Mouse (Mus musculus): Measurements from ENCODE around the gene Ptprf. TPM values are rescaled to one million over a fixed set of nuclear protein-coding genes. Genes with fewer than 3 reads are reported as not detected.
A peak's percentile ranks its signal among the peaks of the same experiment; 100 is the strongest.

Ptprf gene
- total RNA-seq, 1 experiment from 2014 or later, result 64.3 TPM

DNA sequence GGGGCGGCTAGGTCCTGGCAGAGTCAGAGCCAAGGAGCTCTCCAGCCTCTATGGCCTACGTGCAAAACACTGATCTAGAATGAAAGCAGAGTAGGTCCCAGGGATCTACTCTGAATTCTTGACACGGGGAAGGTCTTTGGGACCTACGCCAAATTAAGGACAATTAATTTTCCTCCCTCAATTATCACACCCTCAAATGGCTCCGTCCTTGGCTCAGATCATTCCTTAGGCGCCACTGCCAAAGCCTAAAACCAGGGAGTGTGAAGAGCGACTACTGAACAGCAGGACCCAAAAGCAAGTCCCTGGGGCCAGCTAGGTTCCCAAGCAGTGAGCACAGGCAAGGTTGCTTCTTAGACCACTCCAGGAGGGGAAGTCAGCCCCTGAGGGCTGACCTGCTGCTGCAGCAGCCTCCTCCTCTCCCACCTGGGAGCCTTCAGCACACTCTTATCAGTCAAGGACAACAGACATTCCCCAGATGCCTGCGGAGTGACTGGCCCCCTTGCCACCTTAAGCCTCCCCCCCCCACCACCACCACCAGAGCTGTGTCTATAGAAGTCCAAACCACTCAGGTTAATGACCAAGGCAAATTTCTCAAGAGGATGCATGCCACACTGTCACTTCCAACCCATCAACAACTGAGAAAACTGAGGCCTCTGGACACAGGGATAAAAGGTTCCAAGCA, 31.3 kb downstream of the Ptprf start:
- no peak for DNase-seq

DNA sequence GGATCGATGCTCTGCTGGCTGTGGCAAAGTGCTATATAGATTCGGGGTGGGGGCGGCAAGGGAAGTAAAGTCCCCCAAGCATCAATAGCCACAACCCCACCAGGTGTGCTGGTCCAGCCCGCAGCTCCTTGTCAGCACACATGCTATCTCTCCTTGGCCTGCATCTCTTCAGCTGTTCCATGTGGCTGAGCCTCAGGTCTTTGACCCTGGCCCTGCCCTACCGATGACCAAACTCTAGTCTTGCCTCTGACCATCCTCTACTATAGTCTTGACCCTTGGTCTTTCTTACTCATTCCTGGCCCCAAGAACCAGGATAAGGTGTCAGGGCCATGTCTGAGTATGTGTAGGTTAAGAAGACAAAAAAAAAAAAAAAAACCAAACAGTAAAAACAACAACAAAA, 33.2 kb downstream of the Ptprf start:
- DNase-seq, result no peak

DNA sequence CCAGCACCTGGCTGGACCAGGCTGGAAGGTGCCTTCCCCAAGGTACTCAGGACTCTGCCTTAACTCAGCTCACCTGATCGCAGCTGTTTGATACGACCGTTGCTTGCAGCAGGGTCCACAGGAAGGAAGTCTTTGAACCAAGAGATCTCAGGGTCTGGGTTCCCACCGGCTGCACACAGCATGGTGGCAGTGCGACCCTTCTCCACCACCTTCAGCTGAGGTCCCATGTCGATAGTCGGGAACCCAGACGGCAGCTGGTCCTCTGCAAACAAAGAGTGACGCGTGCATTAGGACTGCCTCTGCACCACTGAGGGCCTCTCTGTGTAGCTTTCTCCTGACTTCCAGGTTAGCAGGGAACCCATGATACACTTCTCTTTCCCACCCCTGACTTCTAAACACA, 33.8 kb downstream of the Ptprf start:
- DNase-seq, result no peak

DNA sequence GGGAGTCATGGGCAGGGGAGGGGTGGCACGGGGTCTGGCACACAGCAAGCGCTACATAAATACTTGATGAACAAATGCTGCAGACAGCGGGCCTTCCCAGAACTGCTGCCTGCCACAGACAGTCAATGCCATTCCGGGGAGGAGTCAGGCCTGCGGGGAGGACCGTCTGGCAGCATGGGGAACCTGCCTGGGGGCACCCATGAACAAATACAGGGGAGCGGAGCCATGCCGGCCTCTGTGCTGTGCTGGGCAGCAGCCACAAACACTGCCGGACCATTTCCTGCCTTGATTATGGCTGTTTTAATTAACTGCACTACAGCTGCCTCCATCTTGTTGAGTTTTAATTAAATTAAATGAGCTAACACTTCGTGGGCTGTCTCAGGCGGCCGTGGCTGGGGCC, 35.0 kb downstream of the Ptprf start:
- DNase-seq, result no peak

DNA sequence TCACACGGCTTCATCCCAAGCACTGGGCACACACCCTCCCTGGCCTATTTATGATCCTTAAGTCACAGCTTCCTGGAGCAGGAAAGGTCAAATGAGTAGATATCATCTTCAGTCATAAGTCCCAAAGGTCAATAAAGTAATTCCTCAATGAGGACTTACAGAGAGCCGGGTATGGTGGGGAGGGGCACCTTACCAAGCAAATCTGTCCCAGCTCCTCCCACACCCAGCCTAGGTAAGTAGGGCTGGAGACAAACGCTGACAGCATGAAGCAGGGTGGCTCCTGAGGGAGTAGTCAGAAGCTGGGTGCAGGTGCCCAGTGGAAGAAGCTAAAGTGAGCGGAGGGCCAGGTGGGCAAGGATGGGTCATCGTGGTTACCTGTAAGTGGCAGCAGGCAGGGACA, 36.3 kb downstream of the Ptprf start:
- DNase-seq, result no peak

DNA sequence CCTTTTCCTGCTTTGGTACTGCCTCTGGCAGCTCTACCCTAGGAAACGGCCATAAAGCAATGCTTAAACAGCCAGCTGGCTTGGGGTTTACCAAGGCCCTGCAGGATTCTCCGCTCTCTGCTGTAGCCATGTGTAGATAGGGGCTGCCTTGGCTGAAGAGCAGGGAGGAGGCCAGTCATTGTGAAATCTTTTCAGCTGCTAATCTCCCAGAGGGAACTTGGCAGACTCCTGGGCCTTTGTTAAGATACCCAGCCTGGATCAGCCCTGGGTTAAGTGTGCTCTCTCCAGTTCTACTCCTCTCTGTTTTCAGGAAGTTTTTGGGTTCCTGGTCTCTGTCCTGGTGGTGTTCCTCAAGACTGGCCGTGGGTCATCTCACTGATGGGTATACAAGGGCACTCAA, 43.9 kb downstream of the Ptprf start:
- peak; percentile 12 for DNase-seq

DNA sequence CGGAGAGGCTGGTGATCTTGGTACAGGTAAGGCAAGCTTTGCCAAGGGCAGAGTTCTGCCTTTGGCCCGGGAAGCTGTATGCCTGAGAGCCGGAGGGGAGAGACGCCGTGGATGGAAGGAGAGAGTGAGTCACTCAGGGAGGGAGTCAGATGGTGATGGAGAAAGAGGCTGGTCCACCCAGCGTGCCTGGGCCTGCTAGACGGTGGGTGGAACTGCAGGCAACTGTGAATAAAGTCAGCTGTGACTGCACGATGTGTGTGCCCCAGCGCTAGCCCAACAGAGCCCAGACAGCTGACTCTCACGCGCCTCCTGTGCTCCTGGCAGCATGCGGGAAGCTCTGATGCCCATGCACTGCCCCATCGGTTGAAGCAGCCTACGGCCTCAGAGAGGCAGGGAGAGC, 45.4 kb downstream of the Ptprf start:
- peak; percentile 45 for DNase-seq

DNA sequence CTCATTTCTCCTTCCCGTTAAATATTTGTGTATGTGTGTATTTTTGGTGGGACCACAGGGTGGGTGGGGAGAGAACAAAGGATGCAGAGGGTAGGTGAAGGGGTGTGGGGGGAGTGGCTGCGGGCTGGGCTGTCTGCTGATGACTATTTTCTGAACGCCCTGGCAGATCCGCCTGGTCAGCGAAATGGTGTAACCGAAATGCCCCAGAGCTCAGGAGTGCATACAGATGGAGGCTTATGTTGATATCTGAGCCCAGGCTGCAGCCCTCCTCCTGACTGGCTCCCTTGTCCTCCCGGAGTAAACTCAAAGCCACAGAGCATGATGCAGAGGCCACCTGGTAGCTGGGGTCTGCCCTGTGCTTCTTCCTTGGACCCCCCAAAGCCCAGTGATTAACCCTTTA, 47.4 kb downstream of the Ptprf start:
- DNase-seq, result no peak

DNA sequence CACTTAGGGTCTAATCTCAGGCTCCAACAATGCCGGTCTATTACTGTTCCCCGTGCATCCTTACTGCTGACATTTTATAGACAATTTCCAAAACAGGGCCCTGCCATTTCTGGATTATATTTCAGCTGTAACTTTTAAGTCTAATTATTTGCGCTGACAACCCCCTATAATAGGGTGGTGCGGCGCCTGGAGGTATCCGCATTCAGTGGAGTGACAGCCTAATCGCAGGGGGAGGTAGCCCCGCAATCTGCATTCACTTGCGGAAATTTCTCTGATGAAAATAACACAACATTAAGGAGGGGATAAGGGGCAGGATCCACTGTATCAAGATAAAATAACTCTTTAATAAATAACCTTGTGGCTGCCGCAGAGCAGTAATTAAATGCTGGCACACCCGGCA, 47.9 kb downstream of the Ptprf start:
- DNase-seq, result no peak

DNA sequence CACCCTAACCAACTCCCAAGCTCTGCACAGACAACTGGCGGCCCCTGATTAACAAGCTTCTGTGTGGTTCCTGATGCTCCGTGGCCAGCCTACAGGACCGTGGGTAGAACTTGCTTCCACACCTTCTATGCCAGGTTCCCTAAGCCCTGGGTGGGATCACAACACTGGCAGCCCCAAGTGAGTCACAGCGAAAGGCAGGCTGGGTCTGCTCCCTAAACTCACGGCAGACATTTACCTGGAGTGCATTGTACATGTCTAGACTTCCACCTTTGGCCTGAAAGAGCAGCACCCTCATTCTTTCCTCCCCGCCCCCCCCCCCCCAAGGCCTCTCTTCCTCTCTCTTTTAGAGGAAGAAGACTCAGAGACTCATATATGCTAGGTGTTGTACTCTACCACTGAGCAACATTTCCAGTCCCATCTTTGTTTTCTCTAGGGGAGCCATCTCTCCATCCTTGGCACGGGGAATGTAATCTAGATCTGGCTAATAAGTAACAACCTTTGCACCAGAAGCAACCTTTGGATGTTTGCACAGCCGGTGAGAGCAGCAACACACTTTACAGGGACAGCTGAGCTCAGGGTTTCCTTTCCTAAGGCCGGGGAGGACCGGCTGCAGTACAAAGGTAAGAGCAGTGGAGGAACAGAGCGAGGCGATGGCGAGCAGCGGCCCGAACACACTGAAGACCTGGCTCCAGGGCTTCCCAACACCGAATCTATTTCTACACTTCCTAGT, 51.1 kb downstream of the Ptprf start:
- no peak for DNase-seq

DNA sequence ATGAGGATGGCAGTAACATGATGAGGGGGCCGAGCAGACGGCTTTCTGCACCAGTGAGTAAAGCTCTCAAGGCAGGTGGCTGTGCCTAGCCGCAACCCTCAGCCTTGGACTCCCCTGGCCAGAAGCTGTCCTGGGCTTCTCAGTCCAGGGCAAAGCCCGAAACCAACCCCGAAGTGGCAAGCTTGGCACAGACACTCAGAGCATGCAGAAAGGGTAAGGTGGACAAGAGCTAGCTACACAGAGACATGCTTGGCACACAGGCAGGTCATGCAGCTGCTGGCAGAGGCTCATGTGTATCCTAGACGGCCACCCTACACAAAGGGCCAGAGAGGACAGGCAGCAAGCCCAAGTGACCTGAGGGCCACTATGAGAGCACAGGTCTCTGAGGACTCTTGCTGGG, 52.5 kb downstream of the Ptprf start:
- DNase-seq, result no peak

DNA sequence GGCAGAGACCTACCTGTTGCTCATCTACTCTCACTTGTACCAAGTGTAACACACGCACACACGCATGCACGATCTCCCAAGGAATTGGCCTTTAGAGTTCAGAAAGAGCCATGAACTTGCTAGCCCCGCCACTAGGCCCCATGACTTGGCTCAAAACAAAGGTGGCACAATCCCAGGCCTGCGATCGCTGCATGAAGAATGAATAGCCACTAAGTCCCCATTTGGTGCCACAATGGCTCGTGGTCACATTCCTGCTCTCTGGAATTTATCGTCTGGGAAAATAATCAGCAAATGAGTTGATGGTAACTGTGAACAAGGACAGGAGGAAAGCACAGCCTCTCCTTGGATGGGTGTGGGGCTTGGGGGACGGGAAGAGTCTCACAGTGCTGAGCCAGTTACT, 54.3 kb downstream of the Ptprf start:
- DNase-seq, result no peak

DNA sequence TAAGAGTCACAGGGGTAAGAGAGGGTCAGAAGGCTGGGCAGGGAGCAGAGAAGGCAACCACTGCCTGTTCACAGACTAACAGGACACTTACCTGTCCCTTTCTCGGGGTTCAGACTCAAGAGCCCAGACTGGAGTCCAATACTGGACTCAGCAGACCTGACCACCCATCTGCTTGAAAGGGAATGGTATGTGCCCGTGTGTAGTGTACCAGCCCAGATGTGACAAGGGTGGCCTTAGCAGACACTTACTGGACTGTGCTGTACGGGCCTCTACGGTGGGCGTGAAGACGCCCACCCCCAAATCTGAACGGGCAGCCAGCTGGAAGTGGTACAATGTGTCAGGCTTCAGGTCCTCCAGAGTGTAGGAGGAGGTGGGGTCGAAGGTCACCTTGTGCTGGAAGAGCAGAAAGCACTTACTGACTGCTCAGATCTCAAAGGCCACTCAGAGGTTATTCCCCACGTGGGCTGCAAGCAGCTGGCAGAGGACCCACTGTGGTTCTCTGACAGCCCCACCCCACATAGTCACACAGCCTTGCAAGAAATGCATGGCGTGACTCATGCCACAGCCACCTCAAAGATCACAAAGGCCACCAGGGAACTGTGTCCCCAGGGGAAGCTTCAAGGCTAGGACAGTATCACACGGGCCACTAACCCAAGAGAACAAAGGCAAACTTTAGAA, 56.4 kb downstream of the Ptprf start:
- peak; percentile 63 for DNase-seq

DNA sequence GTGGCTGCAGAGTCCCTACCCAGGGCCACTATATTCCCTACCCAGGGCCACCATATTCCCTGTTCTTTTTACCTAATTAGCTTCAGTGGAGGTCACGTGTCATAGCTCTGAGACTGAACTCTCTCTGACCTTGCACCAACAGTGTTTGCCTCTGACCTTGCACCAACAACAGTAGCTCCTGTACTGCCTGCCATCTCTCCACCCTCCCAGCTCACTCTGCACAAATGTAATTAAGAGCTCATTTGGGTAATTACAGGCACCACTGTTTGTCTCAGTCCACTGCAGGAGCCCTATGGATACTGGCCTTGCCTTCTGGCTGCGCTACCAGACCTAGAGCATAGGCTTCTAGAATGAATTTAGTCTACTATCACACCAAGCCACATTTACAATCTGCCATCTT, 57.3 kb downstream of the Ptprf start:
- DNase-seq, result no peak

DNA sequence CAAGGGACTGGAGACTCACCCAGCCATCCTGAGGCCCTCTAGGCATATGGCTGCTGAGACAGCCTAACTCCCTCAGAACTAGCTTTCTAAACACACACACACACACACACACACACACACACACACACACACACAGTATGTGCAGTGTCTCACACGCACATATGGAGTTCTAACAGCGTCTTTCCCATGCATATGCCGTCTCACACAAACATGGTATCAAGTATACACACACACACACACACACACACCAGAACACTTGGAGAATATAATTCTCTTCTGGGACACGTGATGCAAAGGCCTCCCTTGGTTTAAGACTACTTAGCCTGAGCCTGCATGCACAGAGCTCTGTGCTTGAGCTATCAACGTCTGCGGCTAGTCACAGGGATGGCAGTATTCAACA, 59.3 kb downstream of the Ptprf start:
- DNase-seq, result no peak

DNA sequence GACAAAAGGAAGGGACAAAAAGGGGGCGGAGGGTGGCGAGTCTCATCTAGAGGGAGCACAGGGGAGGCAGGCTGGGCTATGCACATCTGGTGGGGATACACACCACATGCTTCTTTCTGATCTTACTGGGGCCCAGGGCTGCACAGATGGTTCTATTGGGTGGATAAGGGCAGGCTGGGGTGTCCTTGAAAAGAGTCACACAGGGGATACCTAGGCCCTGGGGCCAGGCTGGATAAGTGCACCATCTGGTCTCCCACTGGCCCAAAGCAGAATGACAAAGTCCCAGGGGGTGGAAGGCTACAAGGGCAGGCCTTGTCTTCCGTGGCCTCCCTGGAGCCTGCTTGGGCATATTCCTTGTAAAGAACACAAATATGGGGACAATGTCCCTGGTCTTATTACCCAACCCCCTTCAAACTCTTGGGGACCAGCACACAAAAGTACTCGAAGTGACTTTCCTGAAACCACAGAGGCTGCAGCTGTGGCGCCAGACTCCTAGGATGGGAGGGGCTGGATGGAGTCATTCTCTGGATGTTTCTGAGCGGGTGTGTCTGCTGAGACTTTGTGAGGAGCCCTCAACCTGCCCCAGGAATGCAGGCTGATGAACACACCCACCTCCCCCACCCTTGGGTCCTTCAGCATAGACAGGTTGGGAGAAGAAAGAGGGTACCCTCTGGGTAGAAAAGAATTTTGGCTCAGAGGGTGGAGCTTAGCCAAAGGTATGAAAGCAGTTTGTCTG, 62.0 kb downstream of the Ptprf start:
- no peak for DNase-seq

DNA sequence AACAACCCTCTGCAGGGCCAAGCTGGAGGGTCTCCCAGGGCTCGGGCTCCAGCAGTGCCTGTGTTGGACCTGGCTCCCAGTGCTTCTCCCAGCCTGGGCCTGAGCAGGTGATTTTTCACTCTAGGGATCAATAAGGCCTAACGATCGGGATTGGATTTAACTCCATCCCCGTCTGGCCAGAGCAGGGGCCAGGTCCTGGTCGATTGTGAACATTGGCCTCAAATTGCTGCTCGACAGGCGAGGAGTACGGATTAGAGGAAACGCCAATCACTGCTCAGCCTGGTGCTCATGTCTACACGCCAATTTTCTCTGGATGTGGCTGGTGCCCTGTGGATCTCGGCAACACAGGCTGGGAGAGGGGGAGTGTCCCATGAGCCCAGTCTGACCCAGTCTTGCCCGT, 63.8 kb downstream of the Ptprf start:
- no peak for DNase-seq

DNA sequence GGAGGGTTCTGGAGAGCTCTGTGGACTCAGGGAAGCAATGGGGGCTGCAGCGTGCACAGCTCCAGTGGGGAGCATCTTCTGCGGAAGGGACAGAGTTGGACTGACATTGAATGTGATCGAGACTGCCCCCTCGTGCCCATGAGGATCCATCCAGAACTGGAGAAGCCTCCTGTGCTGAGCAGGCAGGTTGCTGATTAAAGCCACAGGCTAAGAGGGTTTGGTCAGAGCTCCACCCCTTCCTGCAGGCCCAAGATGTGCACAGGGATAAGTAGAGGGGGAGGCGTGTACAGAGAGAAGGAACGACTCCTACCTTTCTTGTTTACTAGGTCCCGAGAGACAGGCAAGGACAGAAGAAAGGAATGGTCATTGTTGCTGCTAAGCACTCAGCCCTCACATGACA, 69.9 kb downstream of the Ptprf start:
- DNase-seq, result no peak

DNA sequence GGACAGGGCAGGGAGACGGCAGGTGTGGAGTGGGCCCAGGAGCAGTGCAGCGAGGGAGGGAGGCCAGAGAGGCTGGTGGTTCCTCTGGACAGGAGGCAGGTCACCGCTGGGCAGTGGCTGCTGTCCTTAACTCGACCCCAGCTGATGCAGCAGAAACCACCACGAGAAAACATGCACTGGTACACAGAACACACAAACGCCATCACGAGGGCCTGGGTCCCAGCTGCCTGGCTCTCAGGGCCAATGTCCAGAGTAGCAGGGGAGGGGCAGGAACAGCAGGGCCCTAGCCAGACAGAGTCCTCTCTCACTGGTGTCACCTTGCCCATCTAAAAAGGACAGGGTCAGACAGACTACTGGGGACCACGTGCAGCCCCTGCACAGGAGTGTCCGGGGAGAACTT, 70.4 kb downstream of the Ptprf start:
- no peak for DNase-seq

DNA sequence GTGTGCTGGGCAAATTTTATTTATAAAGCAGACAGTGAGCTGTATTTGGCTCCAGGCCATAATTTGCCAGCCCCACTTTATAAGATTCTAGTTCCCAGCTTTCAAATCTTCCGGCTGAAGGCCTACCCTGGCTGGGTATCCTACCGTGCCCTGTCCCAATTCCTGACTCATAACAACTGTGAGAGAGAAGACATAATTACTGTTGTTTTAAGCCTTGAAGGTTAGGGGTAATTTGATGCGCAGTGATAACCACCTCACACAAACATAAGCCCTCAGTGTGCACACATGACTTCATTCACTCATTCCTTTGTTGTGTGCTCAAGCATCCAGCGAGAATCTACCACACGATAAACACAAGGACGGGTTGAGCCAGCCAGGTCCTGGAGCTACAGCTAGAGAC, 71.7 kb downstream of the Ptprf start:
- no peak for DNase-seq

DNA sequence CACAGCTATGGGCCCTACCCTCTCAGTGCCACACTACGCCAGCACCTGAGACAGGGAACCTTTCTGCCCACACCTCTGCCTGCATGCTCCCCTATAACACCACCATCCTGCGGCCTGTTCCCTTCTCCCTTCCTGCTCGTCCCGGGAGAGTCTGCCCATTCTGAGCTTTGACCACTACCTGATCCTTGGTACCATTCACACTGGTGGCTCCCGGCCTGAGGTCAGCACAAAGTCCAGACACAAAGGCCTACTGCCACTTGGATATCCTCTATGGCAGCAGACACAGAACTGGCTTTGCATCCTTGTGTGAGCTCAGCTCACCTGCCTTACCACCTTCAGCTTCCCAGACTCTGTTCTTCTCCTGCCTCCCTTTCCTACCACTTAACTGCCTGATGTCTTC, 72.7 kb downstream of the Ptprf start:
- no peak for DNase-seq

DNA sequence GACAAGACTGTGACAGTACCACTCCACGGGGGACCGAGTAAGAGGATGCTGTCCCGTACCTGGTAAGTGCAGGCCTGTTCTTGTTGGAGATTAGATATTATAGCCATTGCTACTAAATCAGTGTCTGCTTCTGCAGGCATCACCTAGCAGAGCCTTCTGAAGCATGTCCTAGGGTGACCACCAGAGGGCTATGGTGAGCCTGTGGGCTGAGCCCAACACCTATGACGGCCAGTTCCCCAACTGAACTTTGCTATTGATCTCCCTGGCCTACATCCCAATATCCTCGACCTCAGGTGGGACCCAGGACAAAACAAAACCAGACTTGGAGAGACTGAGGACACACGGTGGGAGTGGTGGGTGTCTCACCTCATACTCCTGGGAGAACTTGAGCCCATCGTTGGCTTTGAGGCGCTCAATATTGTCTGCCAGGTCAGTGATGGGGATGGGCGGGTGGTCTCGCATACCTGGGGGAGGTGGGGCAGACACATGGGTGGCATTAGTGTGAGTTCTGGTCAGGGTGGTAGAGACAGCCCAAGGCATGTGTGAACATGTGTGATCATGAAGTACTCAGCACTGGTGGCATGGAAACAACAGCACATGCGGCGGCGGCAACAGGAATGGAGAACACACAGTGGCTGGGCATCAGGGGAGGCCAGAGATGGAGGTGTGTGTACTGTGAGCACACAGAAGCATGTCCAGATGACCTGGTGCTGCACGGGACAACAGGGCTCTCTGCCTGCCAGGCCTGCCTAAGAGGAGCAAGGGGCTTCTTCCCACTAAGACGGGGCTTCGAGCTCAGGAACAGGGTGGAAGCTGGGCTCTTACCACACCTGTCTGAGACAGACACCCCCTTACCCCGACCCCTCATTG, 74.2 kb downstream of the Ptprf start:
- peak; percentile 85 for DNase-seq
